Mouse (Mus musculus): ENCODE results near the gene Rbm20. TPM values are rescaled to one million over a fixed set of nuclear protein-coding genes. Genes with fewer than 3 reads are reported as not detected.
A peak's percentile ranks its signal among the peaks of the same experiment; 100 is the strongest.

The Rbm20 gene
- total RNA-seq, 2 experiments from 2014 or later: 75.3 to 75.4 TPM

DNA sequence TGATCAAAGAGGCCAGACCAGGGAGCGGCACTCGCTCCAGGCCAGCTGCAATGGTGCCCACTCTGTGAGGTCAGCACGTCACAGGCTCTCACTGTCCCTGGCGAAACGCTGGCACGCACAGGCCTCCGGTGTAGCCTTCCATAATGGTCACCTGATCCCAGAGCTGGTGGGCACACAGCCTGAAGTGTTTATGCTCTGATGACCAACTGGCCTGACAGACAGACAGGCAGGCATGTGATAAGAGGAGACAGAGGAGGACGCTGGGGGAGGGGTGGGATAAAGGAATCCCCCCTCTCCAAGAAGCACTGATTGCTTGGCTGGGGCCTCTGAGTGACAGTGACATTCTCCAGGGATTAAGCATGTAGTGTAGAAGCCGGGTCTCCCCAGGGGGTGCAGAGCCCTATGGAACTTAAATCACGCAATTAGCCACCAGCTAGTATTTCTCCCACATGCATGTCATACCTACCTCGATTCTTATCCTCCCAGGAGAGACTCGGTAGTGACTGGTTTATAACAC is 6.4 kb upstream of the Rbm20 start:
- peak; percentile 91 for DNase-seq (ENCODE audit: low spot score)

DNA sequence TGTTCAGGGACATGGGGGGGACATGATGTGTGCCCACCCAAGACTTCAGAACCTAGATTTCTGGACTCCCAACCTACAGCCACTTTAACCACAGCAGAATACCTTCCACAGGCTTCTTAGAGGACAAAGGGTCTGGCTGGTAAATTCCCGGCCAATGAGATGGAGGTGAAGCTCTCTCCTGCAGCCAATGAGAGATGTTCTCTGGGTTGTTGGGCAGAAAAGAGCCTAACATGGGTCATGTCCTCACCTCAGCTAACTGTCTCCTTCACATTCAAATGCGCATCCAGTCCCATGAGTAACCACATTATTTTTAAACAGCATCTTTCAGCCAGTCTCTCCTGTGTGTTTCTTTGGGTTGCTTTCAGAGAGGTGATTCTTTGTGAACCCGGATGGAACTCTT is 5.7 kb upstream of the Rbm20 start:
- DNase-seq (ENCODE audit: low spot score): no peak

DNA sequence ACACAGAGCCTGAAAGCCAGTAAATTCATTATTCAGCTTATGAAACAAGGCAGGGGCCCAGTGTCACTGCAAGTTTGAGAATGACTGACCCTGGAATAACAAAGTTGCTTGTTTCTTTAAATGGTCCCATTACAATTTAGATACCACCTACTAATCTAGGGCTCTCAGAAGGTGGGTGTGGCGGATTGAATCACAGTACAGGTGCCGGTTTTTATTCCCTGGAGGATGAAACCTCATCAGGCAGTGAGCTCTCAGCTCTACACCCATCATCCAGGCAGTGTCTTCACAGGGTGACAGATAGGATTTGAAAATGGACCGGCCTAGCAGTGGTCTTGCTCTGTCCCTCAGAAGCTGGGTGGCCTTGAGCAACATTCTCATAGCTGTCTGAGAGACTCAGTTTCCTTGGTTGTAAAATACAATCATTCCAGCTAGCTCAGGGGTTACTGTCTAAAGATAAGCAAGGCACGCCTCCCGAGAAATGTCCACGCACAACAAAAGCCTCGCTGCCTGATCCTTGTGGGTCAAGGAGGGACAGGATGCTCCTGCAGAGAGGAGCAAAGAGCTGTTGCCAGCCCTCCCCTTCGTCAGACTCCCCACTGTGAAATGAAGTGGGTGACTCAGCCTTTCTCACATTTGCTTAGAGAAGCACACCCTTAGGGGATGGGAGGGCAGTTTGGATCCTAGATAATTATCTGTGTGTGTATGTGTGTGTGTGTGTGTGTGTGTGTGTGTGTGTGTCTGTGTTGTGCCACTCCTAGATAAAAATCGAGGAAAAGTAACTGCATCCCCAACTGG is 2.8 kb upstream of the Rbm20 start:
- no peak for DNase-seq (ENCODE audit: low spot score)

DNA sequence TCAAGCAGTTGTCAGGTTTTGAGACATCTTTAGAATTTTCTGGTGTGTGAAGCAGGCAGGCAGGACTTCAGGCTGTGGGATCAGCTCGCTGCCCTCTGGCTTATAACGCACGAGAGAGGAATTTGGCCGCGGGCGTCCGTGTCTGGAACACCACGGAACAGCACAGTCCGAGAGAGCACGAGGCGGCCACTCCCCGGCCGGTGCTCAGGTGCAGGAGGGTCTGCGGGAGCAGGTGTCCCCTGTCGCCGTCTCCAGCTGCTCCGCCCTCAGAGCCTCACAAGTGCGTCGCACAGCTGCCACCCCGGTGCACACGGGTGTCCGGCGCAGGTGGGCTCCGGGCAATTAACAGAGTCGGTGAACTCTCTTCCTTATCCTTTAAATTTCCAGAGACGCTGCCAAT is 878 bp upstream of the Rbm20 start:
- DNase-seq (ENCODE audit: low spot score): peak; percentile 30

DNA sequence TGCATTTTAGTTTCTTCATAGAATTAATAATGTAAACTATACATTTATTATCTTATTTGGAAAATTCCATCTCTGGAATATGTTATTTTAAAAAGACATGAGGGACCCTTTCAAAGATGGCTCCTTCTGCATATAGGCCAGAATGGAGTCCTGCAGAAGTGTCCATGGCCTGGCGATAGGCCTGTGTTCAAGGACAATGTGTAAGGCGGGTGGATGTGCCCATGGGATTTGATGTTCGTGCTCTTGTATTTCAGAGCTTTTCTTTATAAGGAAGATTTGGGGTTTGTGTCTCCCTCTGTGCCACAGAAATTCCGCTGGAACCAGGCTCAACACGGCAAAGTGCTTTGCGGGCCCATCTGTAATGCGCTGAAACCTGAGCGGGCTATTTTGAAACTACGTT is 2.1 kb downstream of the Rbm20 start:
- no peak for DNase-seq (ENCODE audit: low spot score)

DNA sequence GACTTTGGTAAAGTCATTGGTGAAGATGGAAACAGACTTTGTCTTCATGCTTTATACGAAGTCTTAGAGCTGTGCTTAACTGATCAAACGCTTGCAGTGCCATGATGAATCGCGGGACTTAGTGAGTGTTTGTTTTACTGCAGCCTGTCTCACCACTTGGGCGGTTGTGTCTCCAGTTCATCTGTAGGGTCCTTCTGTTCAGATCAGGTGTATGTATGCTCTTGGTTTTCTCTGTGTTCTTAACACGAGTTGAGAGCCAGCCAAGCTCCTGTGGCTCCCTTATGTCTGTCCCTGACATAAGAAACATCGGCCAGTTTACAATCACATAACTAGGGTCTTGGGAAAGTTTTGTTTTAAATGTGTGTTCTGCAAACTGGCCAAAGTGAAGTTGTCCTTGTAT is 2.9 kb downstream of the Rbm20 start:
- DNase-seq (ENCODE audit: low spot score): no peak

DNA sequence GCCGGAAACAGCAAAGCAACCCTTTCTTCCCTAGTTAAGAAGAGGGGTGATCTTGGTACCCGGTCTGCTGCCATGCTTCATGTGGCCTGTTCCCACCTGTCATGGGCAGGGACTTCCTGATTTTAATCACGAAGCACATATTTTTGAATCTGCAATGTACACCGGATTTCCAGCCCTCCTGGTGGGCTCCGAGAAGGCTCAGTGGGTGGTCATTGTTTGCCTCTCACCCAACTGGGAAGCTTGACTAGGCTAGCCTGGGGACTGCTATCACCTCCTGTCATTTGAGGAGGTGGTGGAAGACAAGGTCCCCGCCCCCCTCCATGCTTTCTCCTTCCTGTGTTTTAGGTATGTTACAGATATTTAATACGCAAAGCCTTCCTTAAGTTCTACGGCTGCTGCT is 5.3 kb downstream of the Rbm20 start:
- DNase-seq (ENCODE audit: low spot score): no peak

DNA sequence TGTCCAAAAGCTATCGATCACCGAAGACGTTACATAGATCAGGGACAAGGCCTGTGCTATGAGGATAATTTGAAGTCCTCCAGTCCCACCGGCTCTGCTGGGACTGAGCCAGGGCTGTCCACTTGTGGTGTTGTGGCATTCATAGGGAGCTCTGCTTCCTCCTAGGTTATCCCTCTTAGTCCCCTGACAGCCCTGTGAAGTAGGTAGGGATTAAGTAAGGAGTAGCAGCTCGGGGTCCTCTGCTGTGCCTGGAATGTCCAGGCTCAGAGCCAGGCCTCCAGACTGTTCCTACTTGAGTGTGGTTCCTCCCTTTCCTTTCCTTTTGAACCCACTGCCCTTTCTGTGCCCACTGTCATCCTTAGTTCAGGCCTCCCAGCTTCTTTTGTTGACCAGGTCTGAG is 10.5 kb downstream of the Rbm20 start:
- no peak for DNase-seq (ENCODE audit: low spot score)

DNA sequence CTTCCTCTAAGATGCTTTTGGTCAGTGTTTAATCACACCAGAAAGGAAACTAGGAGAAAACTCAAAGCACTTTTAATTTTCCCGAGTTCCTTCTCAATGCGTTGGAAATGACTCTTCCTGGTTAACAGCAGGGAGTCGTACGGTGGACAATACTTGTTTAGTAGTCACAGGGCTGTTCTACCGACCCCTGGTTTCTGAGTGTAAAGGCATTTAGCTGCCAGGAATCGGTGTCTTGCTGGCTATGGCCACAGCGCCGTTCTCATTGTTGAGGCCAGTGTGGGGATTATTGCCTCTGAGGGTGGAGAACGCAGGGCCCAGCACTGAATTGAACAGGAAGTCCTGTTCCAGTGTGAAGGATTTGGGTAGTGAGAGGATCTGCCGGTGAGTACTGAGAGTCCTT is 13.7 kb downstream of the Rbm20 start:
- no peak for DNase-seq (ENCODE audit: low spot score)

DNA sequence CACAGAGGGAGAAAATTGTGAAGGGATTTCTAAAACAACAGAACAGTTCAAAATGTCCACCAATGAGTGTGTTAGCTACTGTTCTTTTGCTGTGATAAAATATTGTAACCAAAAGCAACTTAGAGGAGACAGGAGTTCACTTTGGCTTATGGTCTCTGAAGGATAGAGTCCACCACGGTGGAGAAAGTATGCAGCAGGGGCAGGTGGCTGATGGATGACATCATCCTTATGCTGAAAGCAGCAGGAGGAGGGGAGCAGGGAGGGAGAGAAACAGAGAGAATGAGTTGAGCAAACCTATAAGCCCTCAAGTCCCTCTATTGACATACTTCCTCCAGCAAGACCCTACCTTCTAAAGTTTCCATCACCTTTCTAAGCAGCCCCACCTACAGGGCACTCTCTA is 16.9 kb downstream of the Rbm20 start:
- DNase-seq (ENCODE audit: low spot score): no peak

DNA sequence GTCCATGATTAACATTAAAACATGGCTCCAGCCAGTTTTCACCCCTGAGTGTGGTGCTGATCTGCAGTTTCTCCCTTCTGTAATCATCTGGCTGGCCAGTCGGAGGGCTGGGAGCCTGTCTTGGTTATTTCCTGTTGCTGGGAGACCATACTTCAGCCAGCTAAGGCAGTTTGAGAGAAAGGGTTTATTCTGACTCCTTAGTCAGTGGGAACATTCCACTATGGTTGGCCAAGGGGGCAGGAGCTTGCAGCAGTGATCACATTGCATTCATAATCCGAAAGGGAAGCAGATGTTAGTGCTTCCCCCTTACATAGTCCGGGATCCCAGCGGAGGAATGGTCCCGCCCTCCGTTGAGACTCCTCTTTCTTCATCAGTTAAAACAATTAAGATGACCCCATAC is 19.0 kb downstream of the Rbm20 start:
- DNase-seq (ENCODE audit: low spot score): no peak

DNA sequence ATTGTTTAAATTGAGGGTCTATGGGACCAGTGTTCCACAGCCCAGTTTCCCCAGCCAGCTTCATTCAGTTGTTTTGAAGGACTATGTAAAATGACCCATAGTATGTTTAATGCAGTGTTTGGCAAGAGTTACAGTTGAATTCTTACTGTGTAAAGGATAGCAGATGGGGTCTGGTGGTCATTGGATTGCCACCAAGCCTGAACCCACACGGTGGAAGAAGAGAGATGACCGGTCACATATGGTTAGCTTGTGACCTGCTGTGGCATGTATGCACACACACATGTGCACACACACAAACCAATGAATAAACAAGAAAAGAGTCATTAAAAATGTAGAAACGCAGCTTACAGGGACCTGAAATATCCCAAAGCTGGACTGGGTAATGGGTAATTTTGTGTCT is 19.5 kb downstream of the Rbm20 start:
- DNase-seq (ENCODE audit: low spot score): no peak

DNA sequence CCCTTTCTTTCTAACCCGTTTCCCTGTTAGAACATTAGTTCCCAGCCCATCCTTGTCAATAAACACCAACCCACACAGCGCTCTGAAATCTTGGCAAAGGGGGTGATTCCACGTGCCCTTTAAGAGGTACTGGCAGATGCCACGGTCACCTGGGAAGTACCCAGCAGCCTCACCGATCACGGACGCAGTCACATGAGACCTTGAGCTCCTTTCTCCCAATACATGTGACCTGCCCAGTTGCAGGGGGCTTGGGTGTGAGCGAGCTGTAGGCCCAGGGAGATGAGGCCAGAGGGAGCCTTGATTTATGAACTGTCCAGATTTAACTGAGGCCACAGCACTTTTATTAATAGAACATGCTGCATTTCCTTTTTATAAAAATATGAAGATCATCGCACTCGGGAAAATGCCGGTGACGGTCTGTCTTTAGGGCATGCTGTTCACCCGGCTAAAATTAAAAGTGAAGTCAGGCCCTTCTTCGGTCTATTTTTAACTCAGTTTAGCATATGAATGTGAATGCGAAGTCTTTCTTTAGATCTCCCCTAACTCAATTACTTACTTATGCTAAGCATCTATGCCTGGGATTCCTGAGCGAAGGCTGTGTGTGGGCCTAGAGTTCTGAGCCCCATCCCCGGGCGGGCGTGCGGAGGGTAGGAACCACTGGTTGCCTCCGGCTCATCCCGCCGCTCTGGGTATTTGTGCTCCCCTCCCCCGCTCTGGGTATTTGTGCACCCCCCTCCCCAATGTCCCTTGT is 20.4 kb downstream of the Rbm20 start:
- peak; percentile 80 for DNase-seq (ENCODE audit: low spot score)

DNA sequence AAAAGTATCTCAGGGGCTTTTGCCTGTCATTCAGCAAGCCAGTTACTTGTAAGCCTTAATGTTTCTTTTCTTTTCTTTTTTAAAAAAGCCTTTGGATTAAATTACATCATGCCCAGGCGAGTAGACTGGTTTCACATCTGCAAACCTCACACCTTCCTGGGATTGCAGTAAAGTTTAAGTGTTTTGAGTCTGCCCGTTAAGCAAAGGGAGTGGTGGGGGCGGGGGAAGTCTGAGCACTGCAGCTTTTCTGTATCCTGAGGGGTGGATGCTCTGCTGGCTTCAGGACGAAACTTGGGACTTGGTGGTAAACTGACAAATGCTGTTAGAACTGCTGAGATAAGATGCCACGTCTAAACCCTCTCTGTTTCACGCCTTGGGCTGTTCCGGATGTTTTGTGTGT is 22.6 kb downstream of the Rbm20 start:
- no peak for DNase-seq (ENCODE audit: low spot score)

DNA sequence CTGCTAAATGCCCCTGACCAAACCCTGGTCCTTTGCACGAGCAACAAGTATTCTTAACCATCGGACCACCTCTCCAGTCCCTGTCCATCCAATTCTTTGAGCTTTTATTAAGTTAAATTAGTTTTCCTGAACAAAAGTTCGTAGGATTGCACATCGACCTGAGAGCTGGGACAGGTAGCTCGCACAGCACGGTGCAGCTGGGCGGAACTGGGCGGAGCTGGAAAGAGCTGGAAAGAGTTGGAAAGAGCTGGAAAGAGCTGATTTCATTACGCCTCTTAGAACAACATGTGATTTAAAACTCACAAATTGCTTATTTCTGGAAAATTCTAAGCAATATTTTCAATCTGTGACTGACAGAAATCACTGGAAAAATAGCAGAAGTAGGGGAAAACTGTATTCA is 24.3 kb downstream of the Rbm20 start:
- DNase-seq (ENCODE audit: low spot score): no peak

DNA sequence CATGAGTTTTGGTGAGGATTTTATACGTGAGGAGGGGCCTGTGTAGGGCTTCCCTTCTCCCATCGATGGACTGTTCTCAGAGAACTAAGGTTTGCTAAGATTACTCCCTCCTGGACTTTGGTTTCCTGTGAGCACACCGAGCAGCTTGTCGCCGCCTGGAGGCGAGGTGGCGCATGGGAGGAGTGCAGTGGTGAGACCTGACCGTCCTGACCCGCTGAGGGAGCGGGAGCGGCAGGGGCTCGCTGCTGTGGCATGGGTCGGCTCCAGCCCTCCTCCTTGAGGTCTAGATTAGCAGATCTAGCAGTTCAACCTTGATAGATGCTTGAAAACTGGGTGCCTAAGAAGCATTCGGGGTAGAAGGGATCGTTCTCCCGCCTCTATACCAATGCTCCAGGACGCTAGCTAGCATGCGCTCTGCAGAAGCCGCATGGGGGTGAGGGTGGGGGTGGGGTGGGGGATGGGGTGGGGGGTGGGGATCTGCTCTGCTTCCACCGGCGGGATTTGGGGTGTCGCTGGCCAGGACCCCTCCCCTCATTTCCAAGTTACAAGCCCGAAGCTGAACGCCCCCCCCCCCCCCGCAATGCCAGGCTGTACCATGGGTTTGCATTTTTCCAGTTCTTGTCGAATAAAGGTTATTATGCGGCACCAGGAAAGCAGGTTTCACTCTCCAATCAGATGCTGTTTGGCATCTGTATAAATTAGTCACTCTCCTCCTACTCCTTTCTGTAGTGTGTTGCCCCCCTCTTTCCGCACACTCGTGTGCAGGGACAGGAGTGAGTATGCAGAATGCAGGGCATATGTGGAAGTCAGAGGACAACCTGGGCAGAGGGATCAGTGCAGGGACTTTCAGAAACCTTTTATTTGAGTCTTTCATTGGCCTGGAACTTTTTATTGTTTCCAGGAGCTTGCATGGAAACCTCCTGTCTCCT is 28.1 kb downstream of the Rbm20 start:
- DNase-seq (ENCODE audit: low spot score): no peak

DNA sequence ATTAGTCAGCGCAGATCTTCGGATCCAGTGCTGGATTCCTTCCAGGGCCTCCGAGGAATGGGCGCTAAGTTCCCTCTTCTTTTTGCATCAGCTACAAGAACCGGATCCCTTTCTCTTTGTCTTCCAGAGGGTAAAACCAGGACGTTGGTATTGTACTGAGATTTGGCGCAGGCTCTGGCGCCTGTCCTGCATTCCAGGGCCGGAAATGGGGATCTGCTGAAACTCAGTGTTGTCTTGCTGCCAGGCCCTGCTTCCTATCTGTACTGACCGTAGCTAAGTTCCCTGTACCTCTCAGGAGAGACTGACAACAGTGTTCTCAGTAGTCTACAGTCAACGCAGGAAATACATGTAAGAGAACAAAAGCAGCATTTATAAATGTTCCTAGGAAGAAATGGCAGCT is 31.3 kb downstream of the Rbm20 start:
- DNase-seq (ENCODE audit: low spot score): no peak

DNA sequence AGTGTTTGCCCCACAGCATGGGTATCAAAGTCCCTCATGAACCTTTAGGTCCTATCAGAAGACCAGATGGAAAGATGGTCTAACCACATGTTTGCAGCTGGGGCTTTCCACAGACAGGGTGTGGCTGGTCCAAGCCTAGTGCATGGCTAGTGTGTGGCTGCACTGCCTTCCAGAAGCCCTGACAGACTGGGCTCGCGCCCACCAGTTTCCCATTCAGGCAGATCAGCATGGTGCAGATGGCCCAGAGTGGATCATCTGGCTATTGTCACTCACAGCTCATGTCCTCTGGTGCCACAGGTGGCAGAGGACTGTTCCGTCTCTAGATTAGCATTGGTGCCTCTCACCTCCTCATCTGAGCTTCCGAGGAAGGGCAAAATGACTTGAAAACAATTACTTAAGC is 33.8 kb downstream of the Rbm20 start:
- no peak for DNase-seq (ENCODE audit: low spot score)

DNA sequence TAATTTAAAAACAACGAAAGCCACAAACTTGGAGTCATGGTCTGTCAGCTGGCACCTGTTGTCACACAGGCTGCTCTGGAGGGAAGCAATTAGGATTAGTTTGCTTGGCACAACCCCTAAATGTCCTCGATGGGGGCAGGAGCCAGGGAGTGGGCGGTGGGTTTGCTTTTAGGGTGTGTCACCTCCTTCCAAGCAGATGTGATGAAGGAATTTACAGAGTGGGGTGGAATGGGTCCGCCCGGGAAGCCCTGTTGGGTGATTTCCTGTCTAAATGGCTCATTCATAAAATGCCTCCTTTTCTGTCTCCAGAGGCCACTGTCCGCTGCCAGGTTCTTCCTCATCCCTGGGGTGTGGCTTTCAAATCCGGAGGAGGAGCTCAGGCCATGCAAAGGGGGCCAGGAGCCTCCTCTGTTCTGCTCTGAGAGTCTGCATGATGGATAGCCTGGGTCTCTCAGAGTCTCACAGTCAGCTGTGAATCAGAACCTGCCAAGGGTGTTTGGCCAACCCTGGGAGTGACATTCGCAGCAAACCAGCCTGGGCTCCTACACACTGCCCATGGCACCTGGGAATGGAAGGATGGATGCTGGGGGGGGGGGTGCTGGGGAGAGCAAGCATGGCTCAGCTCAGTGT is 34.3 kb downstream of the Rbm20 start:
- DNase-seq (ENCODE audit: low spot score): no peak

DNA sequence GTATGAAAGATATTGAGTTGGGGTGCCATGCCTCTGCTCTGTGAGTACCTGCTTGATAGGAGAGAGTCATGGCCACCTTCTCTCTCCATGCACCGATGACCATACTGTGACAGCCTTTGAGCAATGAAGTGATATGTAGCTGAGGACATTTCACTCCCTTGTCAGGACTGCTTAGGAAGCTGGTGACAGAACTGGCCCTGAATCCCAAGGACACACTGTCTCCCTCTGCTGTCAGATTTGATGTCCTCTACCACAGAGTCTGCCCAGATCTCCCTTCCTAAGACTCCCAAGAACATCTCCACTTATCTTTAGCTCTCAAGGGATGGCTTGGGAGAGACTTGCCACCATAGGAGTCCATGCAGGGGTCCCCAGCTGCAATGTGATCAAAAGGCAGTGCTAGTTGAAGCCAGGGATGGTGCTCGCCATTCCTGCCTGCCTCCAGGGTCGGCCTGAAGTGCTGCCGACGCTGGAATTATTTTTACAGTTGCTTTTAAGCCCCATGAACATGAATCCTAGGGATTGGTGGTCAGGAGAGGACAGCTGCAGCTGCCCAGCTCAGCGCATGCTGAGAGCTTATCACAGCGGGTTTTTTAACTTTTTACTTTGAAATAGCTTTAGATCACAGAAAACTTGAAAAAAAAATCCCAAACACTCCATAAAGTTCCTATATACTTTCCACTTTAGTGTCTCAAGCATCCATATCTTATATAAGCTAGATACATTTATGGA is 35.4 kb downstream of the Rbm20 start:
- no peak for DNase-seq (ENCODE audit: low spot score)

DNA sequence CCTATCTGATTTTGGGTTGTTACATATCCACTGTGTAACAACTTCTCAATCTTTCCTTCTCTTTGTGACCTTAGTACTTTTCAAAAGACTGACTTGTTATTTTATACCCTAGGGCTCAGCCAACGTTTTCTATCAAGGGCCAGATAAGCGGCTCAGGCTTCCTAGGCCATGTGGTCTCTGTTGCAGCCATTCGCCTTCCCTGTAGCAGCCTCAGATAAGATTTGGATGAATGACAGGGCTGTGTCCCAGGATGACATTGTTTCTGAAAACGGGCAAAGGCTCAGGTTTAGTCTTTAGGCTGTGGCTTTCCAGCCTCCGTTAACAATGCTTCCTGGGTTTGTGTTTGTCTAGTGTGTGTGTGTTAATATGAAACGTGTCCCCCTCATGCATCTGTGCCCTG is 36.3 kb downstream of the Rbm20 start:
- DNase-seq (ENCODE audit: low spot score): no peak
